Mouse (Mus musculus): Measurements from ENCODE around the gene Chd4. TPM values are rescaled to one million over a fixed set of nuclear protein-coding genes. Genes with fewer than 3 reads are reported as not detected.
A peak's percentile ranks its signal among the peaks of the same experiment; 100 is the strongest.

Gene Chd4
- polyA plus RNA-seq, 1 experiment from 2014 or later, result 123 TPM

- Histone ChIP-seq H3K9ac (peak overlapping the region; percentile 97), H3K4me3 (peak overlapping the region; percentile 90), H3K27ac (peak overlapping the region; percentile 44), H3K4me1 (replicated peaks) (peaks cover 51% of the 10 kb centered on the region), H3K4me2 (peak overlapping the region; percentile 95), H3K27me3 (no peaks in the 10 kb centered on the region), H3K36me3 (peaks cover 32% of the 10 kb centered on the region), H3K9me3 (no peaks in the 10 kb centered on the region)
- no peak for ATAC-seq (ENCODE audit: low FRiP score)
- 35% methylated on average over 10 of the region's 10 CpGs for WGBS
Observed at GRCm38 (mm10) chr6:125147329-125147728, 51.5 kb downstream of the Chd4 start.

- Histone ChIP-seq H3K36me3 (peaks cover 40% of the 10 kb centered on the region), H3K9me3 (no peaks in the 10 kb centered on the region), H3K27ac (peak overlapping the region; percentile 26), H3K4me2 (peak overlapping the region; percentile 95), H3K27me3 (no peaks in the 10 kb centered on the region), H3K9ac (peak overlapping the region; percentile 97), H3K4me1 (replicated peaks) (peaks cover 53% of the 10 kb centered on the region), H3K4me3 (peak overlapping the region; percentile 8; the same call in 1 of the 2 replicates)
- no peak for ATAC-seq (ENCODE audit: low FRiP score)
- WGBS, result 69% methylated on average over 18 of the region's 18 CpGs
Observed at GRCm38 (mm10) chr6:125148251-125148925, 52.6 kb downstream of the Chd4 start.

GRCm38 (mm10) chr6:125148926-125149568, 53.3 kb downstream of the Chd4 start:
- Histone ChIP-seq H3K4me1 (replicated peaks) (peaks cover 53% of the 10 kb centered on the region), H3K36me3 (peaks cover 42% of the 10 kb centered on the region), H3K27ac (peak overlapping the region; percentile 26), H3K27me3 (no peaks in the 10 kb centered on the region), H3K4me2 (peak overlapping the region; percentile 95), H3K9me3 (no peaks in the 10 kb centered on the region), H3K4me3 (peak overlapping the region; percentile 8; the same call in 1 of the 2 replicates), H3K9ac (peak overlapping the region; percentile 97)
- no peak for ATAC-seq (ENCODE audit: low FRiP score)
- whole genome bisulfite sequencing, result 73% methylated on average over 16 of the region's 16 CpGs

GRCm38 (mm10) chr6:125149569-125149950, 53.8 kb downstream of the Chd4 start:
- Histone ChIP-seq H3K4me2 (no peak overlapping the region), H3K27ac (no peak overlapping the region), H3K36me3 (peaks cover 40% of the 10 kb centered on the region), H3K27me3 (no peaks in the 10 kb centered on the region), H3K9ac (peak overlapping the region; percentile 97), H3K9me3 (no peaks in the 10 kb centered on the region), H3K4me1 (replicated peaks) (peaks cover 50% of the 10 kb centered on the region), H3K4me3 (no peak overlapping the region)
- ATAC-seq (ENCODE audit: low FRiP score), result no peak
- 69% methylated on average over 6 of the region's 7 CpGs for WGBS

- Histone ChIP-seq H3K4me2 (no peak overlapping the region), H3K27me3 (no peaks in the 10 kb centered on the region), H3K9ac (no peak overlapping the region; the same call in 1 of the 2 replicates), H3K4me1 (replicated peaks) (peaks cover 33% of the 10 kb centered on the region), H3K4me3 (no peak overlapping the region), H3K9me3 (no peaks in the 10 kb centered on the region), H3K27ac (no peak overlapping the region), H3K36me3 (peaks cover 59% of the 10 kb centered on the region)
- WGBS, result 83% methylated on average over 22 of the region's 22 CpGs
- no peak for ATAC-seq (ENCODE audit: low FRiP score)
Observed at GRCm38 (mm10) chr6:125152212-125153017, 56.6 kb downstream of the Chd4 start.

GRCm38 (mm10) chr6:125153018-125153389, 57.2 kb downstream of the Chd4 start:
- ATAC-seq (ENCODE audit: low FRiP score), result no peak
- no peak overlapping the region for H3K27ac ChIP-seq
- no peaks in the 10 kb centered on the region for H3K9me3 ChIP-seq
- H3K27me3 ChIP-seq, result no peaks in the 10 kb centered on the region
- peaks cover 63% of the 10 kb centered on the region for H3K36me3 ChIP-seq
- no peak overlapping the region for H3K4me3 ChIP-seq
- H3K9ac ChIP-seq, result no peak overlapping the region; the same call in 1 of the 2 replicates
- H3K4me1 ChIP-seq (replicated peaks), result peaks cover 33% of the 10 kb centered on the region
- H3K4me2 ChIP-seq, result no peak overlapping the region
- WGBS, result 78% methylated on average over 5 of the region's 5 CpGs

GRCm38 (mm10) chr6:125153682-125154081, 57.9 kb downstream of the Chd4 start:
- no peak overlapping the region for H3K9ac ChIP-seq
- no peaks in the 10 kb centered on the region for H3K27me3 ChIP-seq
- ATAC-seq (ENCODE audit: low FRiP score), result no peak
- H3K27ac ChIP-seq, result no peak overlapping the region
- 93% methylated on average over 4 of the region's 4 CpGs for WGBS
- H3K4me3 ChIP-seq, result no peak overlapping the region
- peaks cover 26% of the 10 kb centered on the region for H3K4me1 ChIP-seq (replicated peaks)
- no peak overlapping the region for H3K4me2 ChIP-seq
- no peaks in the 10 kb centered on the region for H3K9me3 ChIP-seq
- H3K36me3 ChIP-seq, result peaks cover 67% of the 10 kb centered on the region

- Histone ChIP-seq H3K4me1 (replicated peaks) (peaks cover 17% of the 10 kb centered on the region), H3K27ac (no peak overlapping the region), H3K4me3 (no peak overlapping the region), H3K36me3 (peaks cover 71% of the 10 kb centered on the region), H3K27me3 (no peaks in the 10 kb centered on the region), H3K9ac (no peak overlapping the region), H3K9me3 (no peaks in the 10 kb centered on the region), H3K4me2 (no peak overlapping the region)
- ATAC-seq (ENCODE audit: low FRiP score), result no peak
Observed at GRCm38 (mm10) chr6:125154550-125154949, 58.8 kb downstream of the Chd4 start.

- Histone ChIP-seq H3K4me1 (replicated peaks) (peaks cover 15% of the 10 kb centered on the region), H3K9me3 (no peaks in the 10 kb centered on the region), H3K9ac (no peak overlapping the region), H3K4me2 (no peak overlapping the region), H3K36me3 (peaks cover 75% of the 10 kb centered on the region), H3K4me3 (no peak overlapping the region), H3K27me3 (no peaks in the 10 kb centered on the region), H3K27ac (no peak overlapping the region)
- 79% methylated on average over 8 of the region's 8 CpGs for WGBS
- ATAC-seq (ENCODE audit: low FRiP score), result no peak
Observed at GRCm38 (mm10) chr6:125155262-125155661, 59.5 kb downstream of the Chd4 start.

GRCm38 (mm10) chr6:125156491-125156890, 60.7 kb downstream of the Chd4 start:
- Histone ChIP-seq H3K4me2 (no peak overlapping the region), H3K9me3 (no peaks in the 10 kb centered on the region), H3K36me3 (peaks cover 82% of the 10 kb centered on the region), H3K27me3 (no peaks in the 10 kb centered on the region), H3K9ac (no peak overlapping the region), H3K4me3 (no peak overlapping the region), H3K27ac (no peak overlapping the region), H3K4me1 (replicated peaks) (peaks cover 25% of the 10 kb centered on the region)
- 71% methylated on average over 3 of the region's 3 CpGs for WGBS
- ATAC-seq (ENCODE audit: low FRiP score), result no peak

GRCm38 (mm10) chr6:125156903-125157614, 61.3 kb downstream of the Chd4 start:
- no peak overlapping the region for H3K4me3 ChIP-seq
- no peaks in the 10 kb centered on the region for H3K9me3 ChIP-seq
- peak overlapping the region; percentile 19; the same call in 1 of the 2 replicates for H3K9ac ChIP-seq
- ATAC-seq (ENCODE audit: low FRiP score), result no peak
- no peak overlapping the region for H3K4me2 ChIP-seq
- peaks cover 79% of the 10 kb centered on the region for H3K36me3 ChIP-seq
- peak overlapping the region; percentile 63 for H3K27ac ChIP-seq
- peaks cover 29% of the 10 kb centered on the region for H3K4me1 ChIP-seq (replicated peaks)
- no peaks in the 10 kb centered on the region for H3K27me3 ChIP-seq
- WGBS, result 13% methylated on average over 7 of the region's 7 CpGs
